Mouse (Mus musculus) hindbrain, postnatal 0 days (tissue): ENCODE results near the gene Adh6a. TPM values are rescaled to one million over a fixed set of nuclear protein-coding genes. Genes with fewer than 3 reads are reported as not detected.

Experiments used
- ATAC-seq: fragments of 200-750 bp; cut with Nextera tagmentation; 2 replicates; pipeline ENCODE4 v1.8.0; 2017; ENCODE audit warnings: mild to moderate bottlenecking, moderate TSS enrichment, moderate library complexity
- DNase-seq: peaks from one replicate; pipeline ENCODE4 v3.0.0-alpha.2; 2015; ENCODE audit warnings: low spot score
- H3K27ac ChIP-seq: fragments of 300-500 bp; sonication (generic); 2 replicates; pipeline ENCODE4 v1.5.1; 2014; ENCODE audit warnings: mild to moderate bottlenecking
- H3K27me3 ChIP-seq: fragments of 300-500 bp; sonication (generic); 2 replicates; pipeline ENCODE4 v1.6.1; 2014; ENCODE audit warnings: low read length, mixed read lengths; ENCODE audit not compliant: insufficient read depth
- H3K36me3 ChIP-seq: fragments of 300-500 bp; sonication (generic); 2 replicates; pipeline ENCODE4 v1.6.1; 2014; ENCODE audit warnings: low read length, mixed read lengths; ENCODE audit not compliant: insufficient read depth
- H3K4me1 ChIP-seq: fragments of 300-500 bp; sonication (generic); 2 replicates; pipeline ENCODE4 v1.6.1; 2014; ENCODE audit warnings: antibody characterized with exemption, low read length, mixed read lengths; ENCODE audit not compliant: insufficient read depth
- H3K4me2 ChIP-seq: fragments of 300-500 bp; sonication (generic); 2 replicates; pipeline ENCODE4 v1.6.1; 2014; ENCODE audit warnings: low read depth, mild to moderate bottlenecking, low read length, moderate library complexity, mixed read lengths
- H3K4me3 ChIP-seq: fragments of 300-500 bp; sonication (generic); 2 replicates; pipeline ENCODE4 v1.5.1; 2014; ENCODE audit warnings: low read length
- H3K9ac ChIP-seq: fragments of 300-500 bp; sonication (generic); replicated peaks from 2 replicates; pipeline ENCODE4 v1.6.1; 2014; ENCODE audit warnings: mild to moderate bottlenecking, low read length, moderate library complexity, mixed read lengths
- H3K9me3 ChIP-seq: fragments of 300-500 bp; sonication (generic); 2 replicates; pipeline ENCODE4 v1.6.1; 2016; ENCODE audit warnings: low read length, mixed read lengths
- CTCF ChIP-seq: IDR thresholded peaks from 2 replicates; pipeline ENCODE4 v1.5.1; 2016; ENCODE audit warnings: antibody characterized with exemption, control low read depth, low read depth
- WGBS: fragments of 180-500 bp; shearing (Covaris S2); extraction: QIAGEN DNeasy Blood & Tissue Kit; methylation state at CpG from one replicate; pipeline ENCODE4 v1.1.7; 2014; 5-methylcytosine and 5-hydroxymethylcytosine counted together
- polyA plus RNA-seq: library from polyadenylated mRNA; unstranded; fragments of >200 nt; fragmentation: Nextera tagmentation; extraction: Ambion mirVana; gene quantifications from 2 replicates; pipeline ENCODE4 v1.2.1, GENCODE M21; 2015
- total RNA-seq: library from RNA; depleted of rRNA; stranded (reverse); fragments of >200 nt; gene quantifications from 2 replicates; pipeline ENCODE4 v1.2.3, GENCODE M21; 2014

Adh6a gene
- total and polyA plus RNA-seq, 2 experiments from 2014 or later = not detected

DNA sequence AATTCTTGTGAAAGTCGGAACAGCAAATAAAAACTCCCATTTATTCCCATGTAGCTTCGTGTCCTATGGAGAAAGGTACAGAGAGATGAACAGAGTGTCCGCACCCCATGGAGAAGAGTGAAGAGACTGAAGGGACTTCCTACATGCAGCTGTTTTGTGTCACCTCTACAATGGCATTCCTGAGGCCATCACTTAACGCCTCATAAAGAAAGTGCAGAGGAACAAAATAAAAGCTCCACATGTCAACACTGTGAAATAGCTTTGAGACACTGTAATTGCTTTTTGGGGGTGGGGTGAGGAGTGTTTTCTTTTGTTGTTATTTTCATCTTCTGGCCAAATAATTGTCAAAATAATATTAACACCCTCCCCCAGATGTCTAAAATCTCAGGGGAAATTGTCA, 10.4 kb upstream of the Adh6a start:
- no peak for TF ChIP-seq CTCF
- Histone ChIP-seq H3K4me3 (no peak overlapping the region), H3K27me3 (no peaks in the 10 kb centered on the region), H3K9ac (no peak overlapping the region), H3K9me3 (peaks cover 5% of the 10 kb centered on the region; the same call in 1 of the 2 replicates), H3K4me1 (no peaks in the 10 kb centered on the region), H3K27ac (no peak overlapping the region), H3K36me3 (no peaks in the 10 kb centered on the region), H3K4me2 (no peak overlapping the region)
- no peak for DNase-seq
- 38% methylated on average over 4 of the region's 4 CpGs for WGBS
- no peak for ATAC-seq

DNA sequence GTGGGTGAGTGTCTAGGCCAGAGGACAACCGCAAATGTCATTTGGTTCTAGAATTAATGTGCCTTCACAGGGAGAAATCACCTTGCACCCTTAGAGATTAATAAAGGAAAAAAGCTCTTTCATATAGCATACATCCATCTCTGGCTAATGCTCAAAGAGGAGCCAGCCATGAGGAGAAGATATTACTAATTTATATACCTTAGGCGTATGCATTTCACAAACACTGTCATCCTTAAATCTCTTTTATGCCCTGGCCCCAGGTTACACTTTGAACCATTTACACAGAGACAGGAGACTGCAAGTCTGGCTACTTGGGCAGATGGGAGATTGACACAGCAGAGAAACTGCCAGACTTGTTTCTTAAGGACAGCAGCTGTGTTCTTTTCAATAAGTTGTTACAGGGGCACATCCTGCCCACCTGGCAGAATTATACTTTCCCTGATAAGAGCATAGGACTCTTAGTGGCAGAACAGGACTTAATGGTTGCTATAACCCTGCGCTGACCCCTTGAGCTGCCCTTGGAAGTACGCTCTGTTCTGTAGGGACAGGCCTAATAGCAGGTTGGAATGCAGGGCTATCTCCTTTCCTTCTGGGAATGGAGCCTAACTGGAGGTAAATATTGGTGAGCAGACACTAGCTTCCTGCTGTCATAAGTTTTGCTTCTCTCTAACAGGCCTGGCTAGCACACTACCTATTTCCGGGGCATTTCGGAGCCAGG, 9.2 kb upstream of the Adh6a start:
- ATAC-seq = no peak
- H3K27me3 ChIP-seq = no peaks in the 10 kb centered on the region
- no peak for DNase-seq
- H3K9ac ChIP-seq = no peak overlapping the region
- H3K27ac ChIP-seq = no peak overlapping the region
- no peak overlapping the region for H3K4me2 ChIP-seq
- H3K4me1 ChIP-seq = no peaks in the 10 kb centered on the region
- WGBS = 87% methylated on average over 6 of the region's 6 CpGs
- no peak overlapping the region for H3K4me3 ChIP-seq
- H3K9me3 ChIP-seq = no peaks in the 10 kb centered on the region
- TF ChIP-seq CTCF = no peak
- H3K36me3 ChIP-seq = no peaks in the 10 kb centered on the region

DNA sequence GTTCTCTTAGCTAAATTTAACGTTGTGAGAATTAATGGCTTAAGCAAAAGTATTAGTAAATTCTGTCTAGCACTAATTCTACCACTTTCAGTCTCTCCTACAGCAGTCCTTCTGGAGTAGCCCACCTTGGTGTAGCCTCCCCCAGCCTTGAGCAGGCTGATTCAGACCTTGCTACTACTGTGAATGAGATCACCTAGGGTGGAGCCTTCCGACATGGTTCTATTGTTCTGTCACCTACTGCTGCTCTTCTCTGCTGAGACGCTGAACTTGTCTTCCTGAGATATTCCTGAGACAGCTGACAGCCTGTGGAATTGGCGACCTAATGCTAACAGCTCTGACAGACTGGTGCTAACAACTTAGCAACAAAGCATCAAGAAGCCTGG, 8.6 kb upstream of the Adh6a start:
- no peak for DNase-seq
- no peak for ATAC-seq
- Histone ChIP-seq H3K27me3 (no peaks in the 10 kb centered on the region), H3K4me2 (no peak overlapping the region), H3K27ac (no peak overlapping the region), H3K9ac (no peak overlapping the region), H3K9me3 (no peaks in the 10 kb centered on the region), H3K36me3 (no peaks in the 10 kb centered on the region), H3K4me1 (no peaks in the 10 kb centered on the region), H3K4me3 (no peak overlapping the region)
- WGBS = 56% methylated on average over 4 of the region's 4 CpGs
- no peak for TF ChIP-seq CTCF

DNA sequence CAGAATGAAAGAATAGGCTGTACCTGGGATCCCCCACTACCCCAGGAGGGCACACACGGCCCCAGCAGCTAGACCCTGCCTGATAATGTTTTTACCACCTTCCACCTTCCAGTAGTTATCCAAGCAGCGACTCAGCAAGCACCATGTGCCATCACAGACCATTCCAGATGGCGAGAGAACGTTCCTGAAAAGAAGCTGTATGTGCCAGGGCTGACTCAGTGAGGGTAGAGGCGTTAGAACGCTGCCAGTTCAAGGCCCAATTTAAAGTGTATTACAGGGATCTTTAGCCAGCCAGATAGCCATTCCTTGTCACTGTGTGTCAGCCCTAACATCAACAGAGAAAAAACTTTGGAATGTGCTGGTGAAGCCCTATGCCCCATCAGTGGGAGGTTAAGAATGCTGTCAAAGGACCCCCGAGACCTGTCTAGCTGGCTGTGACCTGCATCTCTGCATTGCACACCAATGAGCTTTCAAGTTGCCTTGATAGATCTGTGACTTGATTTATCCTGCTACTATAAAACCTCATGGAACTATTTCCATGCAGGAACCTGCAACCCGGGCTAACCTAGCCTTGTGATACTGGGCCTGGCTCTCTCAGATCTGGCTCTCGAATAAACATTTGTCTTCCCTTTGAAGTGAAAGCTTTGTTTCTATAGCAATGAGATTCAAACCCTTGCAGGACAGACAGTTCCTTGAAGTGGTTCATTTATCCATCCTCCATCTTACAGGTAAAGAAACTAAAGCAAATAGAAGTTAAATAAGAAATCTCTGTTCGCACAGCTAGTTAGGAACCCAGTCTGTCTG, 7.4 kb upstream of the Adh6a start:
- Histone ChIP-seq H3K4me3 (no peak overlapping the region), H3K9me3 (no peaks in the 10 kb centered on the region), H3K4me1 (no peaks in the 10 kb centered on the region), H3K27ac (no peak overlapping the region), H3K9ac (no peak overlapping the region), H3K36me3 (no peaks in the 10 kb centered on the region), H3K27me3 (no peaks in the 10 kb centered on the region), H3K4me2 (no peak overlapping the region)
- WGBS = 60% methylated on average over 10 of the region's 10 CpGs
- no peak for DNase-seq
- no peak for TF ChIP-seq CTCF
- no peak for ATAC-seq

DNA sequence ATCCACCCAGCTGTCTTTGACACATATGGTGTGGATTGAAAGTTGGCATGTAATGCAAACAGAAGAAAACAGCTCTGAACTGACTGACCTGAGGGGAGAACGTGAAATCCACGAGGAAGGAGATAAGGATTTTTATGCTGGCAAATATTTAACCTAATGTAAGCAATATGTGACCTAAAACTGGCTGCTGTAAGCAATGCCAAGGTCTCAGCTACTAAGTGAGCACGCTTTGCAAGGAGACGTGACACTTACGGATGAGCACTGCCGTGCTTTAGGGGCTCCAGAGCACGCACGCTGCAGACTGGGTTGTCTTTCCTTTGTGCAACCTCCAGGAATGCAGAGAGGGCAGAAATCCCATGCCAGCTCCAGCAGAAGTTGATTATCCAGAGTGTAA, 6.8 kb upstream of the Adh6a start:
- H3K9me3 ChIP-seq = no peaks in the 10 kb centered on the region
- WGBS = 26% methylated on average over 8 of the region's 8 CpGs
- H3K9ac ChIP-seq = no peak overlapping the region
- no peaks in the 10 kb centered on the region for H3K4me1 ChIP-seq
- no peaks in the 10 kb centered on the region for H3K36me3 ChIP-seq
- no peak overlapping the region for H3K4me3 ChIP-seq
- TF ChIP-seq CTCF = no peak
- no peak overlapping the region for H3K27ac ChIP-seq
- H3K27me3 ChIP-seq = no peaks in the 10 kb centered on the region
- peak; percentile 36 for DNase-seq
- no peak overlapping the region for H3K4me2 ChIP-seq
- no peak for ATAC-seq

DNA sequence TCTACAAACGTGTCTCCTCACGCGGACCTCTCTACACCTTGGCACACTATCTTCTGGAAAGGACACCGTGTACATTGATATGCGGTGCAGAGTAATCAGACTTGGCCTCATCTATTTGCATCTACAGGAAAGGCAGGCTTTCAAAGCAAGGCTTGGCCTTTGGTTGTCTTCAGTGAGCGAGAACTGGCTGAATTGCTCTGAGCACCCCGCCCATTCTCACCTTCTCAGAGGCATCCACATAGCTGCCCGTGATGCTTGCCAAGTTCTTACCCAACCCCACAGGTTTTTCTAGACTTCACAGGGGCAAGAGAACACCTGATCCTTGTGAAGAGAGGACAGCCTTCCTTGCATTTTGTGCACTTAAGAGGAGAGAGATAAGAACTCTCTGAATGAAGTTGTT, 3.2 kb upstream of the Adh6a start:
- H3K36me3 ChIP-seq = no peaks in the 10 kb centered on the region
- H3K4me3 ChIP-seq = no peak overlapping the region
- H3K4me1 ChIP-seq = no peaks in the 10 kb centered on the region
- H3K27me3 ChIP-seq = no peaks in the 10 kb centered on the region
- no peak for ATAC-seq
- no peak overlapping the region for H3K27ac ChIP-seq
- H3K4me2 ChIP-seq = no peak overlapping the region
- WGBS = 92% methylated on average over 8 of the region's 8 CpGs
- no peak for TF ChIP-seq CTCF
- DNase-seq = no peak
- H3K9ac ChIP-seq = no peak overlapping the region
- no peaks in the 10 kb centered on the region for H3K9me3 ChIP-seq

DNA sequence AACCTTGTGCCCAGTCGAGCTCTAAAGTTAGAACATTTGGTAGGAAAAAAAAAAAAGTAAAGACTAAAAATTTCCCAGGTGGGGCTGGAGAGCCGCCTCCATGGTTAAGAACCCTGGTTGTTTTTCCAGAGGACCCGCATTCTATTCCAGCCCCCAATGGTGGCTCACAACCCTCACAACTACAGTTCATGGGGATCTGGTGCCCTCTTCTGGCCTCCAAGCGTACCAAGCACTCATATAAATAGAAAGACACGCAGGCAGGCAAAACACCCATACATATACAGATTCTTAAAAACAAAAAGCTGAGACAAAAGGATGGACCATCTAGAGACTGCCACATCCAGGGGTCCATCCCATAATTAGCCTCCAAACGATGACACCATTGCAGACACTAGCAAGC, 2.1 kb upstream of the Adh6a start:
- H3K27me3 ChIP-seq = no peaks in the 10 kb centered on the region
- no peak overlapping the region for H3K9ac ChIP-seq
- H3K4me1 ChIP-seq = no peaks in the 10 kb centered on the region
- H3K27ac ChIP-seq = no peak overlapping the region
- no peak for TF ChIP-seq CTCF
- H3K4me3 ChIP-seq = no peak overlapping the region
- no peaks in the 10 kb centered on the region for H3K9me3 ChIP-seq
- 83% methylated on average over 6 of the region's 6 CpGs for WGBS
- no peak for DNase-seq
- no peak overlapping the region for H3K4me2 ChIP-seq
- ATAC-seq = no peak
- H3K36me3 ChIP-seq = no peaks in the 10 kb centered on the region
